Mouse (Mus musculus) forebrain, embryonic 12.5 days (tissue): ENCODE measurements at regions not wholly inside any gene's neighbourhood (a gene's known extent, or its start where the extent isn't known, plus 50 kb on each side); places are given as distances from the start of the nearest gene placed in this dataset.

Experiments
- ATAC-seq: fragments of 200-750 bp; cut with Nextera tagmentation; 2 replicates; pipeline ENCODE4 v1.8.0; 2017; ENCODE audit warnings: moderate TSS enrichment; ENCODE audit not compliant: low FRiP score
- H3K27ac ChIP-seq: fragments of 300-500 bp; sonication (generic); 2 replicates; pipeline ENCODE4 v1.5.1; 2016; ENCODE audit warnings: mild to moderate bottlenecking
- H3K27me3 ChIP-seq: fragments of 300-500 bp; sonication (generic); 2 replicates; pipeline ENCODE4 v1.6.1; 2016; ENCODE audit warnings: mild to moderate bottlenecking
- H3K36me3 ChIP-seq: fragments of 300-500 bp; sonication (generic); replicated peaks from 2 replicates; pipeline ENCODE4 v1.6.1; 2016; ENCODE audit warnings: mild to moderate bottlenecking
- H3K4me1 ChIP-seq: fragments of 300-500 bp; sonication (generic); 2 replicates; pipeline ENCODE4 v1.6.1; 2016
- H3K4me2 ChIP-seq: fragments of 300-500 bp; sonication (generic); 2 replicates; pipeline ENCODE4 v1.6.1; 2016; ENCODE audit warnings: mild to moderate bottlenecking, moderate library complexity
- H3K4me3 ChIP-seq: fragments of 300-500 bp; sonication (generic); replicated peaks from 2 replicates; pipeline ENCODE4 v1.5.1; 2016; ENCODE audit warnings: mild to moderate bottlenecking
- H3K9ac ChIP-seq: fragments of 300-500 bp; sonication (generic); 2 replicates; pipeline ENCODE4 v1.6.1; 2016; ENCODE audit warnings: mild to moderate bottlenecking
- H3K9me3 ChIP-seq: fragments of 300-500 bp; sonication (generic); 2 replicates; pipeline ENCODE4 v1.6.1; 2016
- WGBS: fragments of 180-500 bp; shearing (Covaris S2); methylation state at CpG from one replicate; pipeline ENCODE4 v1.1.7; 2016; 5-methylcytosine and 5-hydroxymethylcytosine counted together

DNA sequence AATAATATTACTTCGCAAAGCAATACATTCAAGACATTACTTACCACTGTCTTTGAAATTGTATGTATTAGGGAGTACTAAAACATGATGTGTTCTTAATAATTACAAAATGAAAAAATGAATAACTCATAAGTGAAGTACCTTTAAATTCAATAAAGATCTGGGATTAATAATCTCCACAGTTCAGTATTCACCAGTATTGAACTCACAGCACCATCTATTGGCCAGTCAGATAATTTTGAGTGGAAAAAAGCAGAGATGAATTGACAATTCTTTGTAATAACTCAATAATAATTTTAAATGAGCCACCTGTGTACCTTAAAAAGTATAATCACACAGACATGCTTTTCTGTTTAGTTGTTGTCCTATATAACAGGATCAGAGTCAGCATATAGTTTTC lies 180.7 kb downstream of the Nsun3 start:
- no peaks in the 10 kb centered on the region for H3K9me3 ChIP-seq
- H3K4me3 ChIP-seq, result no peak overlapping the region
- no peaks in the 10 kb centered on the region for H3K4me1 ChIP-seq
- no peak overlapping the region for H3K9ac ChIP-seq
- ATAC-seq, result no peak
- H3K36me3 ChIP-seq, result no peaks in the 10 kb centered on the region
- no peak overlapping the region for H3K27ac ChIP-seq
- WGBS, result 98% methylated on average over 1 of the region's 1 CpGs
- H3K27me3 ChIP-seq, result no peaks in the 10 kb centered on the region
- H3K4me2 ChIP-seq, result no peak overlapping the region

- WGBS, result 51% methylated on average over 4 of the region's 4 CpGs
- no peaks in the 10 kb centered on the region for H3K9me3 ChIP-seq
- H3K4me3 ChIP-seq, result no peak overlapping the region
- ATAC-seq, result no peak
- H3K9ac ChIP-seq, result no peak overlapping the region
- H3K4me1 ChIP-seq, result no peaks in the 10 kb centered on the region
- H3K27me3 ChIP-seq, result no peaks in the 10 kb centered on the region
- no peak overlapping the region for H3K4me2 ChIP-seq
- H3K27ac ChIP-seq, result no peak overlapping the region
- H3K36me3 ChIP-seq, result no peaks in the 10 kb centered on the region
Measured at GRCm38 (mm10) chr16:62562051-62562450, 224.6 kb downstream of the Nsun3 start.

- Histone ChIP-seq H3K27ac (no peak overlapping the region), H3K27me3 (no peaks in the 10 kb centered on the region), H3K4me2 (no peak overlapping the region), H3K4me3 (no peak overlapping the region), H3K9ac (no peak overlapping the region), H3K36me3 (no peaks in the 10 kb centered on the region), H3K4me1 (no peaks in the 10 kb centered on the region), H3K9me3 (no peaks in the 10 kb centered on the region)
- ATAC-seq, result no peak
- 92% methylated on average over 2 of the region's 2 CpGs for WGBS
Measured at GRCm38 (mm10) chr16:62543156-62543555, 243.5 kb downstream of the Nsun3 start.

- WGBS, result 50% methylated on average over 7 of the region's 7 CpGs
- Histone ChIP-seq H3K27ac (0 out of 2 replicates have a peak overlapping the region, but pooled peaks have one; percentile 0), H3K9ac (no peak overlapping the region), H3K9me3 (no peaks in the 10 kb centered on the region), H3K36me3 (no peaks in the 10 kb centered on the region), H3K27me3 (no peaks in the 10 kb centered on the region), H3K4me2 (no peak overlapping the region), H3K4me1 (no peaks in the 10 kb centered on the region), H3K4me3 (no peak overlapping the region)
- ATAC-seq, result peak; percentile 92
Measured at GRCm38 (mm10) chr16:62537730-62538479, 248.7 kb downstream of the Nsun3 start.

DNA sequence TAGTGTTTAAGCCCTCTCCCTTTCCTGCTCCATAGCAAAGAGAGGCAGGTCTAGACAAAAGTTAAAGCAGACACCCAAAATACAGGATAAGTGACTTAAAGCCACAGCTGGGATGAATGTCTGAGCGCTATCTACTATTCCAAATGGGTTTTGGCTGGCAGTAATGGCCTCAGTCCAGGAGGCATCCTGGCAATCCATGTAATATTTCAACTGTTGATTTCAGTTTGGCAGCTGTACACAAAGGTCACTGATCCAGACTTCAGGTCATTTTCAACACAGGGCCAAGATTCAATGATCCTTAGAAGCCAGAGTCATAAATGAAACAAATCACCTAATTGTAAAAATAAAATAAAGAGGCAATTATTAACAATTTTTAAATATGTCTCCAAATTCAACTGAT lies 277.3 kb downstream of the Nsun3 start:
- Histone ChIP-seq H3K4me2 (no peak overlapping the region), H3K27me3 (no peaks in the 10 kb centered on the region), H3K4me1 (no peaks in the 10 kb centered on the region), H3K9ac (no peak overlapping the region), H3K9me3 (no peaks in the 10 kb centered on the region), H3K4me3 (no peak overlapping the region), H3K36me3 (no peaks in the 10 kb centered on the region), H3K27ac (no peak overlapping the region)
- 97% methylated on average over 1 of the region's 1 CpGs for WGBS
- ATAC-seq, result no peak

DNA sequence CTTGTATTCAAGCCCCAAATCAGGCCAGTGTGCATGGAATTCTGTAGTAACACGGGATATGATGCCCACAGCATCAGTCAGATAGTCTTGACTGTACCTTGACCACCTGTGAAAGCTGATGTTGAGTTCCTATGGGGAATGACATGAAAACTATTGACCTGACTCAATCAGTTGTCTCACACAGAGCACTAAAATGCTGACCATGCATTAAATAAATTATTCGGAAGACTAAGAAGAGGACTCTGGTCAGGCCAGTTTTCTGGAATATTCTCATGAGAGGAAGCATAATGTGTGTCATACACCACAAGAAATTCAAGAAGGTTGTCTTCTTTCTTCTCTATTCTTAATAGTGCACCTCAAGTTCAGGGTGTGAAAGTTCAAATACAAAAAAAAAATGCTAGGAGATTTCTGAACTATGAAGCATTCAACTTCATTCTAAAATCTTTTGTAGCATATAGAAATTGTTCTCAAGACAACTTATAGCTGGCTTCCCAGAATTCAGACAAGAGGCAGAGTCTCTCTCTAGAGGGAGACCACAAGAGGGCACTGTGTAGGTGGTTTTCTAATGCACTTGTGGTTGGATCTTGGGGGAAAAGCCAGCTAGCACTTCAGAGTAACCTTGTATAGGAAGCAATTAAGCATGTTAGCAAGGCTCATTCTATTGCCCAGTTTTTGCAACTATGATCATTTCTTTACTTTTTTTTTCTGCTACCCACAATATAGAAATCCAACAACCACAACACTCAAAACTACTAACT lies 279.7 kb downstream of the Nsun3 start:
- Histone ChIP-seq H3K9ac (no peak overlapping the region), H3K27me3 (no peaks in the 10 kb centered on the region), H3K9me3 (no peaks in the 10 kb centered on the region), H3K27ac (no peak overlapping the region), H3K36me3 (no peaks in the 10 kb centered on the region), H3K4me1 (no peaks in the 10 kb centered on the region), H3K4me3 (no peak overlapping the region), H3K4me2 (no peak overlapping the region)
- peak; percentile 30; the same call in 1 of the 2 replicates for ATAC-seq
- WGBS, result 56% methylated on average over 2 of the region's 2 CpGs

DNA sequence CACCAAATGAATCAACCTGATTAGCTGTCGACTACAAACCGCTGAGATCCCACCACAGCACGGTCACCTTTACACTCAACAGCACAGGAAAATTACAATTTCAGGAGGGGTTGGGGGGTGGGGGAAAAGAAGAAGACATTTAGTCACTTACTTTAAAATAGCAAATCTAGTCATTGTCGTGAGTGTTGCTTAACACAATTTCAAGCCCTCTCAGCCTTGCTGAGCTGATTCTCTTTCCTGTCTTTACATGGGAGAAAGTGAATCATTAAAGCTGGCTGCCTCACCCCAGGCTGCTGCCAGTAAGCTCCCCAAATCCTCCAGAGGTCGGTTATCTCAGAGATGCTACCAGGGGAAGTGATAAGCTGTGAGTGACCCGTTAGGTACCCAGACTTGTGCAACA lies 285.7 kb downstream of the Nsun3 start:
- Histone ChIP-seq H3K36me3 (no peaks in the 10 kb centered on the region), H3K9ac (no peak overlapping the region), H3K4me3 (no peak overlapping the region), H3K27me3 (no peaks in the 10 kb centered on the region), H3K9me3 (no peaks in the 10 kb centered on the region), H3K4me2 (no peak overlapping the region), H3K4me1 (peaks cover 4% of the 10 kb centered on the region; the same call in 1 of the 2 replicates), H3K27ac (no peak overlapping the region)
- 76% methylated on average over 6 of the region's 6 CpGs for WGBS
- no peak for ATAC-seq

- no peak for ATAC-seq
- Histone ChIP-seq H3K4me3 (no peak overlapping the region), H3K9me3 (no peaks in the 10 kb centered on the region), H3K36me3 (no peaks in the 10 kb centered on the region), H3K27me3 (no peaks in the 10 kb centered on the region), H3K4me2 (no peak overlapping the region), H3K9ac (no peak overlapping the region), H3K4me1 (peaks cover 4% of the 10 kb centered on the region; the same call in 1 of the 2 replicates), H3K27ac (no peak overlapping the region)
- 79% methylated on average over 6 of the region's 6 CpGs for WGBS
Measured at GRCm38 (mm10) chr16:62500334-62500733, 286.3 kb downstream of the Nsun3 start.

GRCm38 (mm10) chr16:62498761-62499160 lies 287.9 kb downstream of the Nsun3 start:
- Histone ChIP-seq H3K4me3 (no peak overlapping the region), H3K9me3 (no peaks in the 10 kb centered on the region), H3K4me2 (no peak overlapping the region), H3K27ac (no peak overlapping the region), H3K4me1 (peaks cover 4% of the 10 kb centered on the region; the same call in 1 of the 2 replicates), H3K9ac (no peak overlapping the region), H3K36me3 (no peaks in the 10 kb centered on the region), H3K27me3 (no peaks in the 10 kb centered on the region)
- WGBS, result 81% methylated on average over 5 of the region's 5 CpGs
- no peak for ATAC-seq

- Histone ChIP-seq H3K4me1 (peaks cover 4% of the 10 kb centered on the region; the same call in 1 of the 2 replicates), H3K36me3 (no peaks in the 10 kb centered on the region), H3K9ac (no peak overlapping the region), H3K4me2 (no peak overlapping the region), H3K27me3 (no peaks in the 10 kb centered on the region), H3K4me3 (no peak overlapping the region), H3K9me3 (no peaks in the 10 kb centered on the region), H3K27ac (no peak overlapping the region)
- 44% methylated on average over 9 of the region's 9 CpGs for WGBS
- ATAC-seq, result peak; percentile 41; the same call in 1 of the 2 replicates
Measured at GRCm38 (mm10) chr16:62496697-62497096, 289.9 kb downstream of the Nsun3 start.

DNA sequence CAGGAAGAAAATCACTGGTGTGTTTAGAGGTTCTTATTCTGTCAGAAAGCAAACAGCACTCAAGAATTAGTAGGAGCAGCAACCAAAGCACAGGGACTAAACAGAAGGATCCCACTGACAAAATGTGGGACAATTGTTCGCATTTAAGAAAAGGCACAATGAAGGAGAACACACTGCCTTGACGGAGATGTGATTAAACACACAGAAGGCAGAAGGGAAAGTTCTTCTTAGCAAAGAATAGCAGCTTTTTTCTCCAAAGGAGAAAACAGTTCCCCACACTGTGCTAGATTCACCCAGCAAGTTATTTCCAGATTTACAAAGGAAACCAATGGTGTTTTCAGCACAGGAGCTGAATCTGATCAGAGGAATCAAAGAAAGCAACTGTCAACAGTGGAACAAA lies 316.5 kb downstream of the Nsun3 start:
- no peaks in the 10 kb centered on the region for H3K4me1 ChIP-seq
- no peak for ATAC-seq
- H3K9ac ChIP-seq, result no peak overlapping the region
- WGBS, result 57% methylated on average over 2 of the region's 2 CpGs
- no peak overlapping the region for H3K4me2 ChIP-seq
- H3K4me3 ChIP-seq, result no peak overlapping the region
- H3K27ac ChIP-seq, result no peak overlapping the region
- no peaks in the 10 kb centered on the region for H3K36me3 ChIP-seq
- no peaks in the 10 kb centered on the region for H3K27me3 ChIP-seq
- no peaks in the 10 kb centered on the region for H3K9me3 ChIP-seq

- Histone ChIP-seq H3K4me2 (no peak overlapping the region), H3K9me3 (no peaks in the 10 kb centered on the region), H3K27me3 (no peaks in the 10 kb centered on the region), H3K4me3 (no peak overlapping the region), H3K4me1 (no peaks in the 10 kb centered on the region), H3K27ac (no peak overlapping the region), H3K9ac (no peak overlapping the region), H3K36me3 (no peaks in the 10 kb centered on the region)
- peak; percentile 49; the same call in 1 of the 2 replicates for ATAC-seq
- WGBS, result 55% methylated on average over 3 of the region's 3 CpGs
Measured at GRCm38 (mm10) chr16:62469286-62469685, 317.3 kb downstream of the Nsun3 start.
